Mouse (Mus musculus) thymus, adult 2 months (tissue): ENCODE results near the gene Spata32.

Experiments
- CTCF ChIP-seq: fragments of 200-500 bp; IDR thresholded peaks from 2 replicates; pipeline ENCODE4 v1.5.1; 2012; ENCODE audit warnings: mild to moderate bottlenecking, control low read depth, low read length, moderate library complexity, borderline replicate concordance; ENCODE audit not compliant: control insufficient read depth, poor library complexity, insufficient read depth; ENCODE audit errors: extremely low read depth
- POLR2A ChIP-seq: fragments of 200-500 bp; IDR thresholded peaks from 2 replicates; pipeline ENCODE4 v1.6.1; 2012; ENCODE audit warnings: mild to moderate bottlenecking, low read length, control low read depth, moderate library complexity; ENCODE audit not compliant: control insufficient read depth, poor library complexity, insufficient read depth; ENCODE audit errors: extremely low read depth

DNA sequence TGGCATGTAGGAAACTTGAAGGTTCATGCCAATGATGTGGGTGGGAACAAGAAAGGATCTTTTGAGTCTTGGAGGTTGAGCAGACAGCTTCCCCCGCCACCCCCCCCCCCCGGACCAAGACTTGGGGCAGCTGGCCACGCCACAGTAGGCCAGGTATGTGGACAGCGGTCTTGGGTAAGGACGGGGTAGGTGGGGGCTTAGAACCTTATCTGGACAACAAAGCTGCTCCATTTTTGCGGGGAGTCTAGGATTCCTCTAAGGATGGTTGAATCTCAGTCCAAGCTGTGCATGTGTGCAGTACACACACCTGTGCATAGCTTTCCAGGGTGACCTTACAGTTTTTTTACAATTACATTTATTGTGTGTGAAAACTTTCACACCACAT, 277 bp upstream of the Spata32 start:
- no peak for TF ChIP-seq CTCF
- no peak for TF ChIP-seq POLR2A
